Mouse (Mus musculus) hindbrain, postnatal 0 days (tissue): ENCODE measurements around the gene Cabp4. TPM values are rescaled to one million over a fixed set of nuclear protein-coding genes. Genes with fewer than 3 reads are reported as not detected.

ENCODE experiments used
- ATAC-seq: fragments of 200-750 bp; cut with Nextera tagmentation; 2 replicates; pipeline ENCODE4 v1.8.0; 2017; ENCODE audit warnings: mild to moderate bottlenecking, moderate TSS enrichment, moderate library complexity
- DNase-seq: peaks from one replicate; pipeline ENCODE4 v3.0.0-alpha.2; 2015; ENCODE audit warnings: low spot score
- H3K27ac ChIP-seq: fragments of 300-500 bp; sonication (generic); 2 replicates; pipeline ENCODE4 v1.5.1; 2014; ENCODE audit warnings: mild to moderate bottlenecking
- H3K27me3 ChIP-seq: fragments of 300-500 bp; sonication (generic); 2 replicates; pipeline ENCODE4 v1.6.1; 2014; ENCODE audit warnings: low read length, mixed read lengths; ENCODE audit not compliant: insufficient read depth
- H3K36me3 ChIP-seq: fragments of 300-500 bp; sonication (generic); 2 replicates; pipeline ENCODE4 v1.6.1; 2014; ENCODE audit warnings: low read length, mixed read lengths; ENCODE audit not compliant: insufficient read depth
- H3K4me1 ChIP-seq: fragments of 300-500 bp; sonication (generic); 2 replicates; pipeline ENCODE4 v1.6.1; 2014; ENCODE audit warnings: antibody characterized with exemption, low read length, mixed read lengths; ENCODE audit not compliant: insufficient read depth
- H3K4me2 ChIP-seq: fragments of 300-500 bp; sonication (generic); 2 replicates; pipeline ENCODE4 v1.6.1; 2014; ENCODE audit warnings: low read depth, mild to moderate bottlenecking, low read length, moderate library complexity, mixed read lengths
- H3K4me3 ChIP-seq: fragments of 300-500 bp; sonication (generic); 2 replicates; pipeline ENCODE4 v1.5.1; 2014; ENCODE audit warnings: low read length
- H3K9ac ChIP-seq: fragments of 300-500 bp; sonication (generic); replicated peaks from 2 replicates; pipeline ENCODE4 v1.6.1; 2014; ENCODE audit warnings: mild to moderate bottlenecking, low read length, moderate library complexity, mixed read lengths
- H3K9me3 ChIP-seq: fragments of 300-500 bp; sonication (generic); 2 replicates; pipeline ENCODE4 v1.6.1; 2016; ENCODE audit warnings: low read length, mixed read lengths
- CTCF ChIP-seq: IDR thresholded peaks from 2 replicates; pipeline ENCODE4 v1.5.1; 2016; ENCODE audit warnings: antibody characterized with exemption, control low read depth, low read depth
- WGBS: fragments of 180-500 bp; shearing (Covaris S2); extraction: QIAGEN DNeasy Blood & Tissue Kit; methylation state at CpG from one replicate; pipeline ENCODE4 v1.1.7; 2014; 5-methylcytosine and 5-hydroxymethylcytosine counted together
- polyA plus RNA-seq: library from polyadenylated mRNA; unstranded; fragments of >200 nt; fragmentation: Nextera tagmentation; extraction: Ambion mirVana; gene quantifications from 2 replicates; pipeline ENCODE4 v1.2.1, GENCODE M21; 2015
- total RNA-seq: library from RNA; depleted of rRNA; stranded (reverse); fragments of >200 nt; gene quantifications from 2 replicates; pipeline ENCODE4 v1.2.3, GENCODE M21; 2014

Cabp4 gene
- total and polyA plus RNA-seq, 2 experiments from 2014 or later: 0.51 TPM; not detected in 1

DNA sequence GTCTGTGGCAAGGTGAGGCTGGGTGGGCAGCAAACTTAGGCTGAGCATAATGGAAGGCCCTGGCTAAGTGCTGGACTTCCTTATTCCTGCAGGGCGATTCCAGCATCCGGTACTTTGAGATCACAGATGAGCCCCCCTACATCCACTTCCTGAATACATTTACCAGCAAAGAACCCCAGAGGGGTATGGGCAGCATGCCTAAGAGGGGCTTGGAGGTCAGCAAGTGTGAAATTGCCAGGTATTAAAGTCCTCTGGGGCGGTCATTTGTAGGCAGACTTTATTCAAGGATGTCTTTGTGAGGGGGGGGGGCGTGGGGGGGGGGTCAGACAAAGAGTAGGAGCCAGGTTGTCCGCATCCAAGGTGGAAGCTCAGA is 7.6 kb upstream of the Cabp4 start:
- Histone ChIP-seq H3K36me3 (peaks cover 9% of the 10 kb centered on the region; the same call in 1 of the 2 replicates), H3K9me3 (no peaks in the 10 kb centered on the region), H3K27me3 (no peaks in the 10 kb centered on the region), H3K4me1 (peaks cover 14% of the 10 kb centered on the region), H3K27ac (no peak overlapping the region), H3K9ac (no peak overlapping the region), H3K4me3 (no peak overlapping the region), H3K4me2 (no peak overlapping the region)
- ATAC-seq: no peak
- DNase-seq: no peak
- WGBS: 72% methylated on average over 5 of the region's 5 CpGs
- no peak for TF ChIP-seq CTCF

DNA sequence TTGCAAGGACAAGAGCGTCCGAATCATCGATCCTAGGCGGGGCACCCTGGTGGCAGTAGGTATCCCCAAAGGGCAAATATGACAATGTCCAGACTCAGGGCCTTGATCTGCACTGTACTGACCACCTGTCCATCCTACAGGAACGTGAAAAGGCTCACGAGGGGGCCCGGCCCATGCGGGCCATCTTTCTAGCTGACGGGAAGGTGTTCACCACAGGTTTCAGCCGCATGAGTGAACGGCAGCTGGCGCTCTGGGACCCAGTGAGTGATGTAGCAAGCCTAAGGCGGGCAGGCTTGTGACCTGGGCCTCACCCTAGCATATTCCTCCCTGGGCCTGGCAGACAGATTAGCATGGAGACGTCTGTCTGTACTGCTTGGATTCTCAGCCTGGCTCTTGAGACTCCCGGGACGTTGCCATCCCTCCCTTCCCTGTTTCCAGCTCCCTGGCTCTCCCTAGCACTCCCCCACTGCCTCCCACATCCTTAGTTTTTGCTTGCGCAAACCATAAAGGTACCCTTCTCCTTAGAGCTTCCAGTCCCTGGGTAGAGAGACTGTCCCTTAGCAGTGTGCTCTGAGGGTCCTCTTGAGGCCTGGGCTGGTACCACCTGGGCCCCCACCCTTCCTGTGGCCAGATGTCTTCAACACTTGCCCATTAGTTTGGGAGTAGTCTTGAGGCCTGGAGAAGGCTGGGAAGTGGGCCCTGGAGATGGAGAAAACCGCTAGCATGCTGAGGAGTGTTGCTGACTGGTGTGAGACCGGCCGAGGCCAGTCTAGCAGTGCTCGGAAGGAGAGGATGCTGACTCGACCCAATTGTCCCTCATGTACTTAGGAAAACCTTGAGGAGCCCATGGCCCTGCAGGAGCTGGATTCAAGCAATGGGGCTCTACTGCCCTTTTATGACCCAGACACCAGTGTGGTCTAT is 7.0 kb upstream of the Cabp4 start:
- DNase-seq (no peak), ATAC-seq (no peak)
- no peak for TF ChIP-seq CTCF
- WGBS: 85% methylated on average over 22 of the region's 22 CpGs
- no peak overlapping the region for H3K27ac ChIP-seq
- no peaks in the 10 kb centered on the region for H3K27me3 ChIP-seq
- peaks cover 14% of the 10 kb centered on the region for H3K4me1 ChIP-seq
- no peak overlapping the region for H3K9ac ChIP-seq
- peaks cover 9% of the 10 kb centered on the region; the same call in 1 of the 2 replicates for H3K36me3 ChIP-seq
- no peak overlapping the region for H3K4me2 ChIP-seq
- no peak overlapping the region for H3K4me3 ChIP-seq
- no peaks in the 10 kb centered on the region for H3K9me3 ChIP-seq

DNA sequence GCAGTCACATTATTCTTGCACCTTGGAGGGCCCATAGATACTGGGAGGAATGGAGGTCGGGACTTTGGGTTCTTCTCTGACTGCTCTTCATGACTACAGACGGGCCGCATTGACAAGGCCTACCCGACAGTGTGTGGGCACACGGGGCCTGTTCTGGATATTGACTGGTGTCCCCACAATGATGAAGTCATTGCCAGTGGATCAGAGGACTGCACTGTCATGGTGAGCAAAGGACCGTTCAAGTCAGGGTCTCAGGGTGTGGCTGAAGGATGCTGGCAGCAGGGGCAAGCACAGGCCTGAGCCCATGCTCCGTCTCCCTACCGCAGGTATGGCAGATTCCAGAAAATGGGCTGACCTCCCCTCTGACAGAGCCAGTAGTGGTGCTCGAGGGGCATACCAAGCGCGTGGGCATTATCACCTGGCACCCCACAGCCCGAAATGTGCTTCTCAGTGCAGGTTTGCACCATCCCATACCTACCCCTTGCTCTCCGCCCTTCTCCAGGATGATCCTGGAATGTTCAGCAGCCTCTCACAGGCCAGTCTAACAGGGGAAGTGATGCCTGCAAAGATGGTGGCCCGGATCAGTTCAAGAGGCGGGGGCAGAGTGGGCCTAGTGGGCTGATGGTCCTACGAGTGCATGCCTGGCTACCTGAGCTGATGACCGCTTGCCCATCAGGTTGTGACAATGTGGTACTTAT is 6.1 kb upstream of the Cabp4 start:
- Histone ChIP-seq H3K9me3 (no peaks in the 10 kb centered on the region), H3K4me3 (no peak overlapping the region), H3K36me3 (peaks cover 9% of the 10 kb centered on the region; the same call in 1 of the 2 replicates), H3K4me1 (peaks cover 14% of the 10 kb centered on the region), H3K4me2 (peak overlapping the region; percentile 87; the same call in 1 of the 2 replicates), H3K27me3 (no peaks in the 10 kb centered on the region), H3K27ac (no peak overlapping the region), H3K9ac (no peak overlapping the region)
- no peak for ATAC-seq
- WGBS: 94% methylated on average over 17 of the region's 17 CpGs
- no peak for TF ChIP-seq CTCF
- DNase-seq: no peak

GRCm38 (mm10) chr19:4149283-4149682 is 5.5 kb upstream of the Cabp4 start:
- H3K4me3 ChIP-seq: peak overlapping the region; percentile 92
- peak overlapping the region; percentile 79; the same call in 1 of the 2 replicates for H3K27ac ChIP-seq
- H3K9me3 ChIP-seq: no peaks in the 10 kb centered on the region
- WGBS: 91% methylated on average over 11 of the region's 11 CpGs
- peaks cover 9% of the 10 kb centered on the region; the same call in 1 of the 2 replicates for H3K36me3 ChIP-seq
- DNase-seq (no peak), ATAC-seq (no peak)
- peak overlapping the region; percentile 90 for H3K9ac ChIP-seq
- H3K27me3 ChIP-seq: no peaks in the 10 kb centered on the region
- peak overlapping the region; percentile 87 for H3K4me2 ChIP-seq
- TF ChIP-seq CTCF: no peak
- peaks cover 14% of the 10 kb centered on the region for H3K4me1 ChIP-seq

GRCm38 (mm10) chr19:4148819-4149218 is 5.0 kb upstream of the Cabp4 start:
- H3K4me3 ChIP-seq: peak overlapping the region; percentile 92
- no peaks in the 10 kb centered on the region for H3K9me3 ChIP-seq
- H3K27me3 ChIP-seq: no peaks in the 10 kb centered on the region
- no peak for DNase-seq
- H3K36me3 ChIP-seq: peaks cover 9% of the 10 kb centered on the region; the same call in 1 of the 2 replicates
- TF ChIP-seq CTCF: no peak
- H3K4me2 ChIP-seq: peak overlapping the region; percentile 87
- H3K27ac ChIP-seq: peak overlapping the region; percentile 79
- peak; percentile 27 for ATAC-seq
- peaks cover 14% of the 10 kb centered on the region for H3K4me1 ChIP-seq
- peak overlapping the region; percentile 90 for H3K9ac ChIP-seq
- 3% methylated on average over 8 of the region's 8 CpGs for WGBS

GRCm38 (mm10) chr19:4148491-4148806 is 4.6 kb upstream of the Cabp4 start, which contains the start of gene Coro1b:
Coro1b (plus strand) TSS chr19:4148619.
- under 1% methylated on average over 31 of the region's 33 CpGs for WGBS
- peaks cover 9% of the 10 kb centered on the region; the same call in 1 of the 2 replicates for H3K36me3 ChIP-seq
- peak within 1 kb of the TSS; percentile 79 for H3K27ac ChIP-seq
- peak within 1 kb of the TSS; percentile 92 for H3K4me3 ChIP-seq
- H3K9ac ChIP-seq: peak within 1 kb of the TSS; percentile 90
- no peaks in the 10 kb centered on the region for H3K9me3 ChIP-seq
- peaks cover 14% of the 10 kb centered on the region for H3K4me1 ChIP-seq
- H3K27me3 ChIP-seq: no peaks in the 10 kb centered on the region
- peak; percentile 94 for ATAC-seq
- H3K4me2 ChIP-seq: peak within 1 kb of the TSS; percentile 87
- TF ChIP-seq CTCF: no peak
- DNase-seq: peak; percentile 95
